Mouse (Mus musculus) NIH3T3 (cell line): ENCODE measurements around the gene Runx1.
A peak's percentile ranks its signal among the peaks of the same experiment; 100 is the strongest.

Experiments
- DNase-seq: peaks from one replicate; pipeline ENCODE4 v3.0.0-alpha.2; 2012; ENCODE audit warnings: low read depth

Gene Runx1

GRCm38 (mm10) chr16:92792905-92793304 is 33.0 kb downstream of the Runx1 start:
- DNase-seq: no peak

GRCm38 (mm10) chr16:92790601-92791000 is 35.3 kb downstream of the Runx1 start:
- no peak for DNase-seq

- no peak for DNase-seq
Measured at GRCm38 (mm10) chr16:92789840-92790239, 36.1 kb downstream of the Runx1 start.

GRCm38 (mm10) chr16:92788446-92788845 is 37.5 kb downstream of the Runx1 start:
- peak; percentile 48 for DNase-seq

- no peak for DNase-seq
Measured at GRCm38 (mm10) chr16:92786883-92787321, 39.0 kb downstream of the Runx1 start.

GRCm38 (mm10) chr16:92786276-92786882 is 39.6 kb downstream of the Runx1 start:
- DNase-seq: no peak

GRCm38 (mm10) chr16:92783651-92784131 is 42.3 kb downstream of the Runx1 start:
- DNase-seq: no peak

- no peak for DNase-seq
Measured at GRCm38 (mm10) chr16:92782408-92782807, 43.5 kb downstream of the Runx1 start.

GRCm38 (mm10) chr16:92779896-92780435 is 46.0 kb downstream of the Runx1 start:
- no peak for DNase-seq

GRCm38 (mm10) chr16:92779175-92779574 is 46.8 kb downstream of the Runx1 start:
- no peak for DNase-seq

- no peak for DNase-seq
Measured at GRCm38 (mm10) chr16:92778096-92778780, 47.7 kb downstream of the Runx1 start.

GRCm38 (mm10) chr16:92767862-92768261 is 58.1 kb downstream of the Runx1 start:
- DNase-seq: no peak

GRCm38 (mm10) chr16:92767423-92767822 is 58.5 kb downstream of the Runx1 start:
- no peak for DNase-seq

- no peak for DNase-seq
Measured at GRCm38 (mm10) chr16:92764741-92765396, 61.1 kb downstream of the Runx1 start.

- no peak for DNase-seq
Measured at GRCm38 (mm10) chr16:92763666-92764065, 62.3 kb downstream of the Runx1 start.

GRCm38 (mm10) chr16:92761968-92762521 is 63.9 kb downstream of the Runx1 start:
- DNase-seq: no peak

- DNase-seq: no peak
Measured at GRCm38 (mm10) chr16:92760091-92760490, 65.9 kb downstream of the Runx1 start.

GRCm38 (mm10) chr16:92757564-92757963 is 68.4 kb downstream of the Runx1 start:
- DNase-seq: no peak

- no peak for DNase-seq
Measured at GRCm38 (mm10) chr16:92753944-92754343, 72.0 kb downstream of the Runx1 start.

- no peak for DNase-seq
Measured at GRCm38 (mm10) chr16:92753139-92753538, 72.8 kb downstream of the Runx1 start.

GRCm38 (mm10) chr16:92748272-92748671 is 77.7 kb downstream of the Runx1 start:
- DNase-seq: no peak

- no peak for DNase-seq
Measured at GRCm38 (mm10) chr16:92747062-92747461, 78.9 kb downstream of the Runx1 start.
